Mouse (Mus musculus) liver, postnatal 0 days (tissue): ENCODE results near the gene Zbtb46. TPM values are rescaled to one million over a fixed set of nuclear protein-coding genes. Genes with fewer than 3 reads are reported as not detected.

Experiments used
- ATAC-seq: fragments of 200-750 bp; cut with Nextera tagmentation; 2 replicates; pipeline ENCODE4 v1.8.0; 2017; ENCODE audit warnings: mild to moderate bottlenecking, moderate library complexity
- DNase-seq: peaks from one replicate; pipeline ENCODE4 v3.0.0-alpha.2; 2016
- H3K27ac ChIP-seq: fragments of 300-500 bp; sonication (generic); 2 replicates; pipeline ENCODE4 v1.5.1; 2014; ENCODE audit warnings: antibody characterized with exemption, moderate library complexity, mild to moderate bottlenecking, low read depth
- H3K27me3 ChIP-seq: fragments of 300-500 bp; sonication (generic); 2 replicates; pipeline ENCODE4 v1.6.1; 2014; ENCODE audit warnings: low read length, control low read depth, mixed read lengths; ENCODE audit not compliant: insufficient read depth
- H3K36me3 ChIP-seq: fragments of 300-500 bp; sonication (generic); replicated peaks from 2 replicates; pipeline ENCODE4 v1.6.1; 2014; ENCODE audit warnings: mild to moderate bottlenecking, control low read depth, low read length, moderate library complexity, mixed read lengths; ENCODE audit not compliant: insufficient read depth
- H3K4me1 ChIP-seq: fragments of 300-500 bp; sonication (generic); 2 replicates; pipeline ENCODE4 v1.6.1; 2014; ENCODE audit warnings: antibody characterized with exemption, mild to moderate bottlenecking, control low read depth; ENCODE audit not compliant: insufficient read depth
- H3K4me2 ChIP-seq: fragments of 300-500 bp; sonication (generic); 2 replicates; pipeline ENCODE4 v1.6.1; 2014; ENCODE audit warnings: low read depth, mild to moderate bottlenecking, low read length, moderate library complexity, mixed read lengths
- H3K4me3 ChIP-seq: fragments of 300-500 bp; sonication (generic); 2 replicates; pipeline ENCODE4 v1.5.1; 2014; ENCODE audit warnings: low read depth, low read length
- H3K9ac ChIP-seq: fragments of 300-500 bp; sonication (generic); replicated peaks from 2 replicates; pipeline ENCODE4 v1.6.1; 2014; ENCODE audit warnings: mild to moderate bottlenecking, moderate library complexity
- H3K9me3 ChIP-seq: fragments of 300-500 bp; sonication (generic); 2 replicates; pipeline ENCODE4 v1.6.1; 2016; ENCODE audit warnings: mild to moderate bottlenecking, control low read depth, low read length, mixed read lengths
- CTCF ChIP-seq: sonication (generic); IDR thresholded peaks from 2 replicates; pipeline ENCODE4 v1.5.1; 2016; ENCODE audit warnings: antibody characterized with exemption, low read depth
- EP300 ChIP-seq: IDR thresholded peaks from 2 replicates; pipeline ENCODE4 v1.6.1; 2016; ENCODE audit warnings: antibody characterized with exemption, low read depth, mild to moderate bottlenecking
- WGBS: fragments of 180-500 bp; shearing (Covaris S2); extraction: QIAGEN DNeasy Blood & Tissue Kit; methylation state at CpG from one replicate; pipeline ENCODE4 v1.1.7; 2014; ENCODE audit not compliant: insufficient replicate concordance; 5-methylcytosine and 5-hydroxymethylcytosine counted together
- polyA plus RNA-seq: library from polyadenylated mRNA; unstranded; fragments of >200 nt; fragmentation: Nextera tagmentation; extraction: Ambion mirVana; gene quantifications from 2 replicates; pipeline ENCODE4 v1.2.1, GENCODE M21; 2015

Gene Zbtb46
- polyA plus RNA-seq, 1 experiment from 2014 or later: 3.5 TPM

DNA sequence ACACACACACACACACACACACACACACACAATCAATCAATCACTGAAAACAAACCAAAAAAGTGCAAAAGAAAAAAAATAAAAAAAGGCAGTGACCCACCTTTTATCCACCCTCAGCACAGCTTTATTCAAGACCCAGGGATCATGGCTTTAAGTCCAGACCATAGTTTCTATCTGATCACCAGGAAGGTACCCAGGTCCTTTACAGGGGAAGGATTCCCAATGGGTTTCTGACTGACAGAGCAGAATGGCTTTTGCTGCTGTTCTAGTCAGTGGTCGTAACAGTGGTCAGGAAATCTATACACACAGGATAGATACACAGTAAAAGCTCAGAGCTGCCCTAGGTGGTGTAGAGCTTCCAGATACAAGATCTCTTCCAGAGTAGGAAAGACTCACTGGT, 26.5 kb upstream of the Zbtb46 start:
- ATAC-seq (no peak), DNase-seq (no peak)
- H3K4me2 ChIP-seq: no peak overlapping the region
- no peak overlapping the region for H3K27ac ChIP-seq
- WGBS: 55% methylated on average over 1 of the region's 1 CpGs
- TF ChIP-seq EP300 (no peak), CTCF (no peak)
- no peaks in the 10 kb centered on the region for H3K36me3 ChIP-seq
- H3K27me3 ChIP-seq: no peaks in the 10 kb centered on the region
- H3K9ac ChIP-seq: no peak overlapping the region
- no peak overlapping the region for H3K4me3 ChIP-seq
- peaks cover 23% of the 10 kb centered on the region for H3K4me1 ChIP-seq
- no peaks in the 10 kb centered on the region for H3K9me3 ChIP-seq

DNA sequence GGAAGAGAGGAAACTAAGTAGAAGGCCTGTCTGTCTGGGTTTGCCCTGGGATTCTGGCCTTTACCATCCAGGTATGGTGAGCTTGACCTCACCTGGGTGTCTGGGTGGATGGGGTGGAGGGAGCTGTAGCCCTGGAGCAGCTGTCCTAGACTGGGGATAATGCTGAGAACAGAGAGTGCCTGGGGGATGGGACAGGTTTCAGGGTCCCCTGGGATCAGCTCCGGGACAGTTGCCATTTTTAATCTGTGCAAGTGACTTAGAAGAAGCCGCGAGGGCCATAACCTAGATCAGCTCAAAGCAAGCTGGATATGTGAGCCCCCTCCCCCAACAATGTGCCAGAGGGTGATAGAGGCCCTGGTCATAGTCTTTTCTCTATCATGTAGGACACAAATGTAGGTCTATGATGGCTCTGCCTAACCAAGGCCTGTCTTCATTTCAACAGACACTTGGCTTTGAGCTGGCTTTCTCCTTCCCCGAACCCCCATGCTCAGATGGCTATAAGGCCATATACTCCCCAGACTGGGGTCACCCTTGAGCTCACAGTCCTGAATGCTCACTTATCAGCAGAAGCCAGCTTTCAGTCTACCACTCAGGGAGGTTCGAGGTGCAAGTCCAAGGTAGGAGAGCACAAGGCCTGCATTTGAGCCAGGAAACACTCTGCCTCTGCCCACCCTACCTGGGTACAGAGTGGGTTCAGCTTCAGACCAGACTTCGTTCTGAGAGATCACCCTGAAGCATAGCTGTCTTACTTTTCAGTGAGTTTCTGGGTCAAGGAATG, 25.4 kb upstream of the Zbtb46 start:
- 67% methylated on average over 6 of the region's 6 CpGs for WGBS
- no peak for ATAC-seq
- H3K4me3 ChIP-seq: no peak overlapping the region

DNA sequence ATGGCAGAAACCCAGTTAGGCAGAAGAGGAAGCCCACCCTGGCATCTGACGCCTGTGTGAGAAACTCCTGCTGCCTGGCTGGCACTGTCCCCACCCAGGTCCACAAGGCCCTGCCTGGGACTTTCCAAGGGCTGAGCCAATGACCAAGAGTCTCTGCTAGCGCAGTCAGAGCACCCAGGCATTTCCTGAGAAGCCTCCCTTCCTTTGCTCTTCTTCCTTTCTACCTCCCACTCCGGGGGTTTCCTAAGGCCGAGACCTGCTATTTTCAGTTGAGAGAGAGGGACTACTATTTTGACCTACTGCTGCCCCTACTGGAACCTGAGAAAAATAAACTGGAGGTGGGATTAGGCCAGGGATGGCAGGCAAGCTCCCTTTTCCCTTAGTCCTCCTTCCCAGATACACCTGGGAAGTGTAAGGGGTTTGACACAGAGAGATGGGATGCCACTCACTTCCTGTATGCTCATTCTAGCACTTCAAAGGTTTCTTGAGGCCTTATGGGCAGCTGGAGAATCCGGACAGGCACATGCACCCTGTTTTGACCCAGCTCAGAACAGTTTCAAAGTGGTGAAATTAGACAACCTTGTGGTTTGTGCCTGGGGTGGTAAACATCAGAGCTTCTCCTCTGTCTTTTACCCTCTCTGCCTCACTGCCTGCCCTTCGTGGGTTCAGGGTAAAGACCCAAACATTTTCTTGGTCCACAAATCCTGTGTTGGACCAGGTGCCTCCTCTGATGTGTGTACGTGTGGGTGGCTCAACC, 24.5 kb upstream of the Zbtb46 start:
- 0 out of 2 replicates have a peak overlapping the region, but pooled peaks have one; percentile 19 for H3K27ac ChIP-seq
- DNase-seq (no peak), ATAC-seq (peak; percentile 30)
- peak overlapping the region; percentile 38; the same call in 1 of the 2 replicates for H3K9ac ChIP-seq
- H3K4me3 ChIP-seq: no peak overlapping the region
- WGBS: 18% methylated on average over 7 of the region's 7 CpGs
- H3K36me3 ChIP-seq: no peaks in the 10 kb centered on the region
- peaks cover 23% of the 10 kb centered on the region for H3K4me1 ChIP-seq
- H3K9me3 ChIP-seq: no peaks in the 10 kb centered on the region
- TF ChIP-seq CTCF (peak; percentile 54), EP300 (no peak)
- H3K27me3 ChIP-seq: no peaks in the 10 kb centered on the region
- H3K4me2 ChIP-seq: peak overlapping the region; percentile 39

More for the DNA sequence above, 25.4 kb upstream of the Zbtb46 start:
- H3K9me3 ChIP-seq: no peaks in the 10 kb centered on the region
- H3K4me1 ChIP-seq: peaks cover 23% of the 10 kb centered on the region
- no peak overlapping the region for H3K4me2 ChIP-seq
- no peaks in the 10 kb centered on the region for H3K36me3 ChIP-seq
- no peak for DNase-seq
- H3K27ac ChIP-seq: no peak overlapping the region
- TF ChIP-seq EP300: no peak
- TF ChIP-seq CTCF: no peak
- H3K9ac ChIP-seq: no peak overlapping the region
- no peaks in the 10 kb centered on the region for H3K27me3 ChIP-seq

DNA sequence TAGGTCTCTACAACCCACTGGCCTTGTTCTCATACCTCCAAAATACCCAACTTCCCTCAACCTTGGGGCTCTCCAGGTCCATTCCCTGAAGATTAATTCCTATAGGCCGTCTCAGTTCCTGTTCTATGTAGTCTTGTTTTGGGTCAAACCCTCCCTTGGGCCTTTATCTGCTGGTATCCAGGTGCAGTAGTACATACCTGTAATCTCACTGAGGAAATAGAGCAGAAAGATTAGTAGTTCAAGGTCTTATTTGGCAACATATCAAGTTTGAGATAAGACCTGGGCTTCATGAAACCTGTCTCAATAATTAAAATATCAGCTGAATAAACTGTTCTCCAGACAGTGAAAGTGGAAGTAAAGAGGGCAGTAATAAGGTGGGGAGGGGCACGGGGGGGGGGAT, 23.9 kb upstream of the Zbtb46 start:
- Histone ChIP-seq H3K9ac (peak overlapping the region; percentile 38; the same call in 1 of the 2 replicates), H3K4me3 (no peak overlapping the region), H3K4me1 (peaks cover 23% of the 10 kb centered on the region), H3K36me3 (no peaks in the 10 kb centered on the region), H3K27ac (0 out of 2 replicates have a peak overlapping the region, but pooled peaks have one; percentile 19), H3K9me3 (no peaks in the 10 kb centered on the region), H3K27me3 (no peaks in the 10 kb centered on the region), H3K4me2 (peak overlapping the region; percentile 39)
- ATAC-seq: no peak
- TF ChIP-seq CTCF (no peak), EP300 (no peak)
- 26% methylated on average over 2 of the region's 2 CpGs for WGBS
- DNase-seq: no peak

DNA sequence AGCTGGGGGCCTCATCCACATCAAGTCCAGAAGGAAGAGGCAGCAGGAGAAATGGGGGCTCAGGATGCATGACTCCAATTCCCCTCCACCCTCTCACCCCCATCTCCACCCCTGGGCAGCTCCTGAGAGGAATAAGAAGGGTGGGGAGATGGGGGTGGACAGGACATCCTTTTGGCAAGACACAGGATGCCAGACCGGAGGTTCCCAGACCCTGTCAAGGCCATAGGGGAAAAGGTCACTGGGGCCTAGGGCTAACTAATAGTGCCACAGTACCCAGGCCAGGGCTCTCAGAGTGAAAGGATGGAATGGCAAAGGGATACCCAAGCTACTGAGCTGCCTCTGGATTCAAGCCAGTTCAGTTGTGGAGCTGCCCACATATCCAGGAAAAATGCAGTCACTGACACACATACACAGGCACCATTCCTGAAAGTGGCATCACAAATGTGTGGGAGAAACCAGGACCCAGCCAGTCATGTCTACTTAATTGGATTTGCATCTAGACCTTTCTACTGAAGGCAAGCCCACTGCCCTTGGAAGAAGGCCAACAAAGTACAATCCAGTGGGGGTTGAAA, 13.1 kb upstream of the Zbtb46 start:
- H3K27me3 ChIP-seq: no peaks in the 10 kb centered on the region
- H3K36me3 ChIP-seq: no peaks in the 10 kb centered on the region
- peaks cover 8% of the 10 kb centered on the region for H3K4me1 ChIP-seq
- peak; percentile 40; the same call in 1 of the 2 replicates for ATAC-seq
- H3K9ac ChIP-seq: no peak overlapping the region
- H3K27ac ChIP-seq: peak overlapping the region; percentile 34; the same call in 1 of the 2 replicates
- WGBS: 59% methylated on average over 1 of the region's 1 CpGs
- TF ChIP-seq EP300 (no peak), CTCF (no peak)
- no peaks in the 10 kb centered on the region for H3K9me3 ChIP-seq
- H3K4me3 ChIP-seq: no peak overlapping the region
- no peak for DNase-seq
- H3K4me2 ChIP-seq: no peak overlapping the region

DNA sequence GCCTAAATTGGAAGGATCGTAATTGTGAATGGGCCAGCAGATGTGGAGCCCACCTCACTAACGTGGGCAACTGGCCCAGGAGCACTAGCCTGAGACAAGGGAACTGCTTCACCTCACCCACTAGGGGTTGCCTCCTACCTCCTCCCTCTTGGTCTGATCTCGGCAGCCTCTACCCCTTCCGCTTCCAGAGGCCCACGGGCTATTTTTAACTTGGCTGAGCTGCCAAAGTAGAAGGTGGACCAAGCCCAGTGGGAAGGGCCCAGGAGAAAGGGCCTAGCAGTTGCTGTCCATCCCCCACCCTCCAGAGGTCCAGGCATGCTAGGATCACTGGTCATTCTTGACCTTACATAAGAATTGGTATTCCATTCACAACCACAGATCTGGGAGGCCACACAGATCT, 12.0 kb upstream of the Zbtb46 start:
- TF ChIP-seq CTCF: no peak
- no peak for TF ChIP-seq EP300
- Histone ChIP-seq H3K9ac (no peak overlapping the region), H3K4me3 (no peak overlapping the region), H3K4me1 (peaks cover 8% of the 10 kb centered on the region), H3K27me3 (no peaks in the 10 kb centered on the region), H3K27ac (peak overlapping the region; percentile 36; the same call in 1 of the 2 replicates), H3K4me2 (no peak overlapping the region), H3K9me3 (no peaks in the 10 kb centered on the region), H3K36me3 (no peaks in the 10 kb centered on the region)
- ATAC-seq: no peak
- DNase-seq: no peak
- 25% methylated on average over 5 of the region's 5 CpGs for WGBS
